Mouse (Mus musculus) megakaryocyte, embryonic 14.5 days (primary cell): ENCODE measurements at regions not wholly inside any gene's neighbourhood (a gene's known extent, or its start where the extent isn't known, plus 50 kb on each side); places are given as distances from the start of the nearest gene placed in this dataset.

Experiments used
- FLI1 ChIP-seq: IDR thresholded peaks from 2 replicates; pipeline ENCODE4 v1.6.1; 2012; ENCODE audit warnings: low read length, inconsistent platforms, mixed read lengths
- GATA1 ChIP-seq: IDR thresholded peaks from 3 replicates; pipeline ENCODE4 v1.6.1; 2012; ENCODE audit warnings: mixed read lengths, low read length, inconsistent platforms, borderline replicate concordance

DNA sequence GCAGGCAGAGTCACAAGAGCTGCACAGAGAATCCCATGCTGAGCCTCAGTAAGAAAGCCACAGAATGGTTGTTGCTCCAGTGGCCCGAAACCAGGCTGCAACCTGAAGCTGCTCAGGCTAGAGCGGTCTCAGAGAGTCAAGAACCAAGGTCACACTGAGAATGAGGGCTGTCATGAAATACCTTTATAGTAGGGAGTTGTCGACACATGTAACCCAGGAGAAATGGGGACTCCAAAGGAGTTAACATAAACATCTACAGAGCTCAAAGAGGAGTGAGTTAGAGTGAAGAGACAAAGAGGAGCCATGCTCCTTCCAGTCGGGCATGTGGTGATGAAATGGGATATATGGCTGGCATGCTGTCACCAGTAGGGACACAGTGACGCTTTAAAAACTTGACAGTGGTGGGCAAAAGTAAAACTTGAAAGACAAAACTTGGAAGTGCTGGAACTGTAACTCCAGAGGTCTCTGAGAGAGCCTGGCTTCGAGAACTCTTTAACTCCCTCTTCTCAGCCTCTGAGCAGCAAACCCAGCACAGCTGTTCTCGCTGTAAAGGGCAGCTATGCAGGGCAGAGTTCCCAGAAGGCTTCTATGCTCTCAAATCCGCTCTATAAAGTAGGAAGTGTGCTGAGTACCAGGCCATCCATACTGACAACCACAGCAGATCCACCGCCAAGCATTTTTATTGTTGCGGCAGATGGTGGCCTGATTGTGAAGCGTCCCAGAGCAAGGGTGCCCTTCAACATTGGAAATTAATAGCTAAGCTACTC is 52.9 kb upstream of the Pthlh start:
- TF ChIP-seq GATA1 (no peak), FLI1 (no peak)
